Mouse (Mus musculus) midbrain, embryonic 16.5 days (tissue): ENCODE data around the gene 1700021F07Rik. TPM values are rescaled to one million over a fixed set of nuclear protein-coding genes. Genes with fewer than 3 reads are reported as not detected.

Source experiments
- ATAC-seq: fragments of 200-750 bp; cut with Nextera tagmentation; 2 replicates; pipeline ENCODE4 v1.8.0; 2017; ENCODE audit warnings: moderate TSS enrichment
- H3K27ac ChIP-seq: fragments of 300-500 bp; sonication (generic); 2 replicates; pipeline ENCODE4 v1.5.1; 2014; ENCODE audit warnings: mild to moderate bottlenecking, low read length, mixed read lengths
- H3K27me3 ChIP-seq: fragments of 300-500 bp; sonication (generic); 2 replicates; pipeline ENCODE4 v1.6.1; 2014; ENCODE audit warnings: low read depth, low read length, mixed read lengths; ENCODE audit not compliant: control insufficient read depth, insufficient read depth
- H3K36me3 ChIP-seq: fragments of 300-500 bp; sonication (generic); 2 replicates; pipeline ENCODE4 v1.6.1; 2014; ENCODE audit warnings: mild to moderate bottlenecking, low read length, moderate library complexity, mixed read lengths; ENCODE audit not compliant: control insufficient read depth, insufficient read depth
- H3K4me1 ChIP-seq: fragments of 300-500 bp; sonication (generic); 2 replicates; pipeline ENCODE4 v1.6.1; 2014; ENCODE audit warnings: mild to moderate bottlenecking, low read length, mixed read lengths; ENCODE audit not compliant: control insufficient read depth, insufficient read depth
- H3K4me2 ChIP-seq: fragments of 300-500 bp; sonication (generic); 2 replicates; pipeline ENCODE4 v1.6.1; 2014; ENCODE audit warnings: mild to moderate bottlenecking, low read length, mixed read lengths
- H3K4me3 ChIP-seq: fragments of 300-500 bp; sonication (generic); 2 replicates; pipeline ENCODE4 v1.5.1; 2014; ENCODE audit warnings: low read depth, mild to moderate bottlenecking, low read length, moderate library complexity, mixed read lengths
- H3K9ac ChIP-seq: fragments of 300-500 bp; sonication (generic); 2 replicates; pipeline ENCODE4 v1.6.1; 2014; ENCODE audit warnings: low read depth, low read length, mixed read lengths
- H3K9me3 ChIP-seq: fragments of 300-500 bp; sonication (generic); replicated peaks from 2 replicates; pipeline ENCODE4 v1.6.1; 2014; ENCODE audit warnings: mild to moderate bottlenecking, low read length, mixed read lengths; ENCODE audit not compliant: control insufficient read depth, poor library complexity, severe bottlenecking
- WGBS: fragments of 180-500 bp; shearing (Covaris S2); extraction: QIAGEN DNeasy Blood & Tissue Kit; methylation state at CpG from one replicate; pipeline ENCODE4 v1.1.7; 2014; 5-methylcytosine and 5-hydroxymethylcytosine counted together
- polyA plus RNA-seq: library from polyadenylated mRNA; unstranded; fragments of >200 nt; fragmentation: Nextera tagmentation; extraction: Ambion mirVana; gene quantifications from 2 replicates; pipeline ENCODE4 v1.2.1, GENCODE M21; 2015

1700021F07Rik gene
- polyA plus RNA-seq, 1 experiment from 2014 or later = not detected

DNA sequence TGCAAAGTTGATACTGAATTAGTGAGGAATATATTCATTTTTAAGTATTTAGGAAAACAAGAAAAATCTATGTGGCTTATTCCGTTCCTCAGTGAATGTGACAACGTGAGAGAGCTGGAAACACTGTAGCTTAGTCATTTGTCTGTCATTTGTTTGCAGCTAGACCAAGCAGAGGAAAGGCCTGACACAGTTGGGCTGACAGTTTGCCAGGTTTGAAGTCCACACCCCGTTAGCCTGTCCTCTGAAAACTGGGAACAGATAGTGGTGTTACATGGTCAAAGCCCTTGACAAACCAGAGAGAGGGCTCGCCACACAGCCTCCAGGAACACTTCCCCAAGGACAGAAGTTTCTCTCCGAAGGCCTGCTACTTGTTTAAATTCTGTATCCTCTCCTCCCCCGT is 28.3 kb downstream of the 1700021F07Rik start:
- no peaks in the 10 kb centered on the region for H3K9me3 ChIP-seq
- H3K4me1 ChIP-seq = no peaks in the 10 kb centered on the region
- no peak for ATAC-seq
- no peak overlapping the region for H3K27ac ChIP-seq
- H3K4me2 ChIP-seq = no peak overlapping the region
- H3K27me3 ChIP-seq = no peaks in the 10 kb centered on the region
- 79% methylated on average over 6 of the region's 6 CpGs for WGBS
- no peaks in the 10 kb centered on the region for H3K36me3 ChIP-seq
- H3K4me3 ChIP-seq = no peak overlapping the region
- no peak overlapping the region for H3K9ac ChIP-seq

DNA sequence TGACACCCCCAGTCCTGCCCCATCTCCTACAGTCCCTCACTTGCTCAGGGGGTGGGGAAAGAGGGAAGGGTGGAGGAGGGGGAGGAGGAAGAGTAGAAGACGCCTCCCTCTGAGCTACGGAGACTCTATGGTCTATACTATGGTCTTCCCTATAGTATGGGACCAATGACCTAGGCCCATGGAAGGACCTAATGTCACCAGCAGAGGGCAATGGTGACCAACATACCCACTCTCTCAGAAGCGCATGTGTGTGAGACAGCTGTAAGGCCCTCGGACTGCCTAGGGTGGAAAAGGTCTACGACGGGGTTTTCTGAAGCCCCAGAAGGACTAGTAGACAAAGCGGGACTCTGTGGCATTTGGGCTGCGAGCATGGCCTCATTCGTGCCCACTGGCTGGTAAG is 31.5 kb downstream of the 1700021F07Rik start:
- no peak overlapping the region for H3K9ac ChIP-seq
- H3K4me1 ChIP-seq = no peaks in the 10 kb centered on the region
- no peak for ATAC-seq
- no peaks in the 10 kb centered on the region for H3K9me3 ChIP-seq
- H3K36me3 ChIP-seq = no peaks in the 10 kb centered on the region
- no peaks in the 10 kb centered on the region for H3K27me3 ChIP-seq
- no peak overlapping the region for H3K4me2 ChIP-seq
- no peak overlapping the region for H3K4me3 ChIP-seq
- WGBS = 48% methylated on average over 9 of the region's 9 CpGs
- no peak overlapping the region for H3K27ac ChIP-seq

DNA sequence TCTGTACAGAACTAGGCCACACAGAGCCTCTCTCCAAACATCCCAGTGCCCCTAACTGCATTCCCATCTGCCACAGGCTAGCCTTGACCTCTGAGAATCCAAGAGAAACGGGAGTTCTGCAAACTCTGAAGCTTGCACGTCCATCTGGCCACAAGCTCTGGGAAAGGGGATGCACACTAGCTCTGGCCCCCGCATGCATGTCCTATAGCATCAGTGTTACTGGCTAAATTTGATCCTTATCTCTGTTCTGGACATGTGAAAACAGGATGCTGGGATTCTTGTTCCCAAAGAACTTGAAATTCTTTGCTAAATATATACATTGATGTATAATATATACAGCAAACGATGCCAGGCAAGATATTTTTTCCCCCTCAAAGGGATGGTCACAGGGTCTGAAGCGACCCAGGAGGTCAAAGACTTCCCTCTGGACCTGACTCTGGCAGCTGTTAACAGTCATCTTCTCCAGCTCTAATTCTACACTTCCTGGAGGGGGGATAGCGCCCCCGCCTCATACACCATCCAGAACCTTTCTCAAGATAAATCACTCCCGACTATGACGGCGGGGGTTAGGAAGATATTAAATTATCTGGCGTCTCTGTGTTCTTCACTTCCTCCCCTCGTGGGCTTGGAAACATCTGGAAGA is 36.5 kb downstream of the 1700021F07Rik start:
- H3K4me3 ChIP-seq = no peak overlapping the region
- 79% methylated on average over 12 of the region's 12 CpGs for WGBS
- H3K4me2 ChIP-seq = no peak overlapping the region
- ATAC-seq = no peak
- no peaks in the 10 kb centered on the region for H3K36me3 ChIP-seq
- no peaks in the 10 kb centered on the region for H3K9me3 ChIP-seq
- no peak overlapping the region for H3K9ac ChIP-seq
- H3K27me3 ChIP-seq = no peaks in the 10 kb centered on the region
- H3K4me1 ChIP-seq = no peaks in the 10 kb centered on the region
- no peak overlapping the region for H3K27ac ChIP-seq

DNA sequence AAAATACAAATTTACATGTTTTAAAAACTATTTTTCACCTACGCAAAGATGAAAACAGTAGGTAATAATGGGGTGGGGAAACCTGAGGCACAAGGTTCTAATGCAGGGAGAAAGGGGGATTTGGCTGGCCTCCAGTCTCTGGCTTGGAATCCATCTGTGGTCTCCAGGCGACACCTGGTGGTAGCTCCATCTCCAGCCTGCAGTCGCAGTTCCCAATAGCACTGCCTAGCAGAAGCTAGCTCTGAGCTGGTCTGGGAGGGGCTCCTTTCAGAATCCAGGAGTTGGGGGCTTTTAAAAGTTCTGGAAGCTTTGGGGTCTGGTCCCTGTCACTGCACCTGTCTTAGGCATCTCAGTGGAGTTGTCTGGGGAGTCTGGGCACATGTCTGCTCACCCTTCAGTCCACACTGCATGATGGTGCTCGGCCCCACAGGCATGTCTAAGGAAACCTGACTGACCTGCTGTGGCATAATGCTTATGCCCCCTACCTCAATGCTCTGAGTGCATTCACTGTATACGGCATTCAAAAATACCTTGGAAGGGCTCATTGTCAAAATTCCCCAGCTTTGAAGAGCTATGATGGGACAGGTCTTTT is 39.6 kb downstream of the 1700021F07Rik start:
- Histone ChIP-seq H3K27ac (no peak overlapping the region), H3K27me3 (no peaks in the 10 kb centered on the region), H3K9me3 (no peaks in the 10 kb centered on the region), H3K9ac (no peak overlapping the region), H3K4me2 (no peak overlapping the region), H3K4me3 (no peak overlapping the region), H3K36me3 (no peaks in the 10 kb centered on the region), H3K4me1 (no peaks in the 10 kb centered on the region)
- 39% methylated on average over 5 of the region's 5 CpGs for WGBS
- peak; percentile 70 for ATAC-seq

DNA sequence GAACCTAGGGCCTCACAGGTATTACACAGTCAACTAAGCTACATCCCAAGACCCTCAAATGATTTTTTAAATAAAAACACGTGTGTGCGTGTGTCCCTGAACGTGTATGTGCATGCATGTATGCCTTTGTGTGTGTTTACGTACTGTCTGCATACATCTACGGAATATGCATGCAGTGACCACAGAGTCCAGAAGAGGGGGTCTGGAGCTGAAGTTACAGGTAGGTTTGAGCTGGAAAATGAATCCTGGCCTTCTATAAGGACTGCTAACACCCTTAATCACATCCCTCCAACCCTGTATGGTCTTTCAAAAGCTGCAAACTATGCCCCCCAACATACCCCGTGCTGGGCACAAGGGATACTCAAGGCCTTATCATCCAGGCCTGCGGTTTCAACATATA is 41.0 kb downstream of the 1700021F07Rik start:
- Histone ChIP-seq H3K36me3 (no peaks in the 10 kb centered on the region), H3K27ac (no peak overlapping the region), H3K9ac (no peak overlapping the region), H3K4me2 (no peak overlapping the region), H3K27me3 (no peaks in the 10 kb centered on the region), H3K9me3 (no peaks in the 10 kb centered on the region), H3K4me3 (no peak overlapping the region), H3K4me1 (no peaks in the 10 kb centered on the region)
- peak; percentile 44; the same call in 1 of the 2 replicates for ATAC-seq
- 72% methylated on average over 7 of the region's 7 CpGs for WGBS

DNA sequence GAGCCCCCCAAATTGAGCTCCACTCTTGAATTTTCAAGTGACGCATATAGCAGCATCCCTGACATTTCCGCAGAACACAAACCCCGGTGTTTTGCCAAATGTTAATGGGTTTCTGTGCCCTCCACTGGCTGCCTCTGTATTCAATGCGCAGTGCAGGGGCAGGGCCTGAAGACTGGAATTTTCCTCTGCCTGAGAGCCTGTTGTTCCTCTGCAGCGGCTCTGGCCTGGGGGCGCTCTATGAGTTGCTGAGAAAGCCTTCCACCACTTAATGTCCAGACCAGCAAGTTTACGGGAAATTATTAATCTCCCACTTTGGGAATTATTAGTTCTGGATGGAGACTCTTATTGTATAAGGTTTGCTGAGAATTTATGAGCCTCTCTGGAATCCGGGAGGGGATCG is 41.8 kb downstream of the 1700021F07Rik start:
- H3K27me3 ChIP-seq = no peaks in the 10 kb centered on the region
- H3K36me3 ChIP-seq = no peaks in the 10 kb centered on the region
- H3K9me3 ChIP-seq = no peaks in the 10 kb centered on the region
- H3K9ac ChIP-seq = no peak overlapping the region
- no peak overlapping the region for H3K27ac ChIP-seq
- H3K4me3 ChIP-seq = no peak overlapping the region
- 62% methylated on average over 9 of the region's 9 CpGs for WGBS
- H3K4me1 ChIP-seq = no peaks in the 10 kb centered on the region
- H3K4me2 ChIP-seq = no peak overlapping the region
- ATAC-seq = no peak

Other genes with a start within 250 kb of the 1700021F07Rik start
- gene Pmepa1, start 246.1 kb upstream of the 1700021F07Rik start, polyA plus RNA-seq = 3.4 and 4.5 TPM in 2 replicates
- gene Ankrd60, start 55.8 kb downstream of the 1700021F07Rik start, polyA plus RNA-seq = not detected in 2 replicates
- gene Rab22a, start 137.2 kb downstream of the 1700021F07Rik start, polyA plus RNA-seq = 33.5 and 34.2 TPM in 2 replicates
- gene 1700010B08Rik, start 196.8 kb downstream of the 1700021F07Rik start, polyA plus RNA-seq = not detected in 2 replicates
- gene Vapb, start 214.9 kb downstream of the 1700021F07Rik start, polyA plus RNA-seq = 14.4 and 15.9 TPM in 2 replicates